Mouse (Mus musculus) ES-Bruce4 (cell line): ENCODE measurements around the gene Gm5725.
"Not testable (repeated sequence)": the region's sequence is repeated elsewhere in the genome, so short reads cannot be mapped to it uniquely, and the experiment has no call there.

Experiments
- CTCF ChIP-seq: IDR thresholded peaks from one replicate; pipeline ENCODE4 v1.8.1; 2011; ENCODE audit warnings: low read depth, low read length
- POLR2A ChIP-seq: IDR thresholded peaks from one replicate; pipeline ENCODE4 v1.8.1; 2011; ENCODE audit warnings: low read length; ENCODE audit not compliant: insufficient read depth

- not testable (repeated sequence) for TF ChIP-seq CTCF, POLR2A
Measured at GRCm38 (mm10) chr7:21832051-21832450, 12.0 kb downstream of the Gm5725 start, which contains the start of gene Vmn1r135.
